8 mouse cellular contexts compared by ENCODE assay signal in the genomic region with DNA sequence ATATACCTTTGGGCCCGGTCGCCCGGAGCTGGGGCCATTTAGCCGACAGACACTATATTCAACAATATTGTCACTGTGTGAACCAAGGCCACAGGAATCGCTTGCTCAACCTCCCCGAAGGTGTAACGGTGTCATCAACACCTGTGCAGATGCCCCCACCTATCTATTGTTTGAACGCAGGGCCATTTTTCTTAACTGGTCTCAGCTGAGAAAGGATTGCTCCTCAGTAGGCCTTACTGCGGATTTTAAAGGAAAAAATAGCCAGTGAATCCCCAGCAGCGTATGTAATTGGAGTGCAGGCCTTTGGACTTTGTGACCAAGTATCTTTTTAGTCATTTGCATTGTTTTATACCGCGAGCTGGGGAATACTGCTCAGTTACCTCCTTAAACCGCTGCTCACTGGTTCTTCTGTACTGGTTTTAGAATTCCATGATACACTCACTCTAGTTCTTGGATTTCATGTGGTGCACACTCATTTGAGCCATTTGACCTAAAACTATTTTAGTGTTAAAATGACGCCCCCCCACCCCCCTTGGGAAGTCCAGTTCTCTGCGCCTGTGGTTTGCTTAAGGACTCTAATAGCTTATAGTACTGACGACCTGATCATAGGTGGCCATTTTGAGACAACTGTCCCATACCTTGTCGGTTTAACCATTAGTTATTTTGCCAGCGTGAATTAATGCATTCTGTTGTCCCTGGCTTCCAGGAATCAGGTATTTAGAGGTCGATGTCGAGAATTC. TPM values are rescaled to one million over a fixed set of nuclear protein-coding genes. Genes with fewer than 3 reads are reported as not detected.
DNase-seq lines count a peak whose midpoint lies in the region; ATAC-seq and TF ChIP-seq lines count a peak whose summit lies in the region.

No protein-coding gene starts in this region.

- H3K36me3 ChIP-seq in heart, embryonic 14.5 days (ENCODE audit: control insufficient read depth, insufficient read depth, low read length) = peaks cover 26% of the 10 kb centered on the region
- H3K36me3 ChIP-seq in CH12.LX (replicated peaks in 1 of 2; ENCODE audit: control insufficient read depth in 1 of 2, insufficient read depth in 1 of 2, low read length in 1 of 2) = peaks cover 14 to 37% of the 10 kb centered on the region in 2 experiments
- H3K36me3 ChIP-seq in liver, embryonic 12.5 days = peaks cover 34% of the 10 kb centered on the region

- intact Hi-C loops in gastrocnemius, postnatal 14 days (cut with DNase I; ENCODE audit: low total_unique reads) = loop anchor here (10.0 kb wide), 1 partner anchor 53 kb away; the partner anchor contains the start of gene Klhdc1

- H3K4me2 ChIP-seq in heart, embryonic 14.5 days (ENCODE audit: low read length) = peak overlapping the region; percentile 75
- peak overlapping the region; percentile 79 for H3K4me2 ChIP-seq in CH12.LX (ENCODE audit: insufficient read depth, low read depth, poor library complexity, severe bottlenecking)
- peak overlapping the region; percentile 85 for H3K4me2 ChIP-seq in liver, embryonic 12.5 days

- H3K4me1 ChIP-seq in heart, embryonic 14.5 days (ENCODE audit: control insufficient read depth in 2 of 2, insufficient read depth in 2 of 2, low read length in 2 of 2) = peaks cover 10 to 24% of the 10 kb centered on the region in 2 experiments
- peaks cover 10 to 38% of the 10 kb centered on the region in 2 experiments for H3K4me1 ChIP-seq in CH12.LX (ENCODE audit: control insufficient read depth in 1 of 2, insufficient read depth in 2 of 2)
- H3K4me1 ChIP-seq in embryonic fibroblast, embryonic 13.5 days (ENCODE audit: control insufficient read depth, insufficient read depth, low read length) = 0 out of 2 replicates have a peak, but pooled peaks cover 4% of the 10 kb centered on the region
- H3K4me1 ChIP-seq in liver, embryonic 12.5 days = peaks cover 64% of the 10 kb centered on the region

- in situ Hi-C loops in CH12.LX (cut with MboI; ENCODE audit: low pct_ligation_motif_present, low pct_unique_long_range_greater_than_20kb, low sequenced_read_pairs) = loop anchor here (5.0 kb wide), 1 partner anchor 75 kb away; no protein-coding TSS in a partner anchor

- TF ChIP-seq POLR2A in CH12.LX (IDR thresholded peaks at IDR 0.05; ENCODE audit: low read depth, low read length) = no peak
- no peak for TF ChIP-seq POLR2A in embryonic fibroblast, embryonic 13.5 days (IDR thresholded peaks at IDR 0.05; ENCODE audit: low read depth, low read length)

- H3K9me3 ChIP-seq in heart, embryonic 14.5 days (ENCODE audit: control insufficient read depth, low read length) = no peaks in the 10 kb centered on the region
- H3K9me3 ChIP-seq in CH12.LX (replicated peaks; ENCODE audit: low read length) = no peaks in the 10 kb centered on the region
- no peaks in the 10 kb centered on the region for H3K9me3 ChIP-seq in liver, embryonic 12.5 days (replicated peaks)

- WGBS in heart, embryonic 14.5 days = 19% methylated on average over 20 of the region's 20 CpGs
- WGBS in liver, embryonic 12.5 days (ENCODE audit: insufficient replicate concordance) = 18% methylated on average over 20 of the region's 20 CpGs

- DNase-seq in heart, adult 11 months = no peak
- no peak for DNase-seq in CH12.LX (ENCODE audit: extremely low read depth)
- DNase-seq in right cerebral cortex, postnatal 25 days = no peak
- no peak for DNase-seq in gastrocnemius, postnatal 14 days
- no peak for DNase-seq in left cerebral cortex, adult 9 months (ENCODE audit: low spot score in 2 of 2)

- peaks cover 23% of the 10 kb centered on the region for H3K79me2 ChIP-seq in CH12.LX (replicated peaks; ENCODE audit: control insufficient read depth, extremely low read depth, insufficient read depth, poor library complexity, severe bottlenecking)

- ATAC-seq in heart, embryonic 14.5 days (ENCODE audit: insufficient number of reproducible peaks, insufficient read depth, low FRiP score, low read depth) = no peak
- no peak for ATAC-seq in liver, embryonic 12.5 days

- peak overlapping the region; percentile 82 to 97 for H3K4me3 ChIP-seq in heart, embryonic 14.5 days (ENCODE audit: control insufficient read depth in 1 of 2, insufficient read depth in 1 of 2, low read depth in 1 of 2, low read length in 2 of 2)
- H3K4me3 ChIP-seq in CH12.LX (replicated peaks in 1 of 3; ENCODE audit: low read depth in 2 of 3, low read length in 2 of 3, poor library complexity in 1 of 3) = peak overlapping the region; percentile 76 to 89 (median 88)
- peak overlapping the region; percentile 77 for H3K4me3 ChIP-seq in embryonic fibroblast, embryonic 13.5 days (ENCODE audit: insufficient read depth, low read length)
- peak overlapping the region; percentile 97 for H3K4me3 ChIP-seq in liver, embryonic 12.5 days

- no peak for TF ChIP-seq CTCF in CH12.LX (conservative IDR thresholded peaks at IDR 0.05 in 1 of 2, IDR thresholded peaks at IDR 0.05 in 1 of 2; ENCODE audit: low read depth in 2 of 2, low read length in 2 of 2)
- no peak for TF ChIP-seq CTCF in embryonic fibroblast, embryonic 13.5 days (IDR thresholded peaks at IDR 0.05; ENCODE audit: borderline replicate concordance, insufficient read depth, low read length)

- peak overlapping the region; percentile 87 to 97 for H3K27ac ChIP-seq in heart, embryonic 14.5 days (replicated peaks in 1 of 2; ENCODE audit: control insufficient read depth in 1 of 2, insufficient read depth in 1 of 2, low read depth in 2 of 2, low read length in 2 of 2)
- peak overlapping the region; percentile 50 for H3K27ac ChIP-seq in CH12.LX (ENCODE audit: insufficient read depth, low read depth)
- peak overlapping the region; percentile 76 for H3K27ac ChIP-seq in embryonic fibroblast, embryonic 13.5 days (ENCODE audit: insufficient read depth, low read length)
- peak overlapping the region; percentile 96 for H3K27ac ChIP-seq in liver, embryonic 12.5 days

- H3K27me3 ChIP-seq in heart, embryonic 14.5 days (ENCODE audit: control insufficient read depth, insufficient read depth, low read length) = no peaks in the 10 kb centered on the region
- H3K27me3 ChIP-seq in CH12.LX (replicated peaks) = no peaks in the 10 kb centered on the region
- H3K27me3 ChIP-seq in liver, embryonic 12.5 days (replicated peaks) = no peaks in the 10 kb centered on the region

- dilution Hi-C loops in CH12.LX (cut with MboI; ENCODE audit: extremely low pct_ligation_motif_present, extremely low pct_unique_long_range_greater_than_20kb, low sequenced_read_pairs) = no loop called here

- TF ChIP-seq EP300 in CH12.LX (IDR thresholded peaks at IDR 0.05; ENCODE audit: low read length) = no peak

- TF ChIP-seq RAD21 in CH12.LX (IDR thresholded peaks at IDR 0.05; ENCODE audit: low read depth, low read length) = no peak

- peak overlapping the region; percentile 99 for H3K9ac ChIP-seq in heart, embryonic 14.5 days (ENCODE audit: low read length)
- peak overlapping the region; percentile 54 for H3K9ac ChIP-seq in CH12.LX (ENCODE audit: insufficient read depth, low read depth)
- peak overlapping the region; percentile 98 for H3K9ac ChIP-seq in liver, embryonic 12.5 days

TF ChIP-seq in CH12.LX, 34 proteins besides CTCF, POLR2A, EP300 and RAD21:
- no peak for TF ChIP-seq JUND (conservative IDR thresholded peaks at IDR 0.05; ENCODE audit: low read depth, low read length)
- no peak for TF ChIP-seq MEF2A (IDR thresholded peaks at IDR 0.05; ENCODE audit: borderline replicate concordance, low read depth, low read length)
- 0 out of 2 replicates have a peak, but pooled peaks have one; percentile 15 for TF ChIP-seq TBP (conservative IDR thresholded peaks at IDR 0.05; ENCODE audit: low read depth, low read length)
- TF ChIP-seq USF2 (conservative IDR thresholded peaks at IDR 0.05; ENCODE audit: low read depth, low read length) = no peak
- no peak for TF ChIP-seq KAT2A (IDR thresholded peaks at IDR 0.05; ENCODE audit: insufficient replicate concordance, low read length)
- no peak for TF ChIP-seq USF1 (IDR thresholded peaks at IDR 0.05; ENCODE audit: low read depth, low read length)
- no peak for TF ChIP-seq MAX (IDR thresholded peaks at IDR 0.05; ENCODE audit: low read length)
- TF ChIP-seq IRF4 (IDR thresholded peaks at IDR 0.05; ENCODE audit: low read depth, low read length) = no peak
- TF ChIP-seq MAFK (IDR thresholded peaks at IDR 0.05; ENCODE audit: insufficient replicate concordance, low read length) = 0 out of 2 replicates have a peak, but pooled peaks have one; percentile 10
- no peak for TF ChIP-seq MAZ (IDR thresholded peaks at IDR 0.05; ENCODE audit: low read depth, low read length)
- no peak for TF ChIP-seq NRF1 (IDR thresholded peaks at IDR 0.05; ENCODE audit: low read depth, low read length)
- TF ChIP-seq BHLHE40 (IDR thresholded peaks at IDR 0.05; ENCODE audit: low read depth, low read length) = no peak

RNA-seq across cellular contexts. Expression of gene Klhdc2, which starts 1.1 kb away (rescaled TPM):
- polyA plus RNA-seq in heart, embryonic 14.5 days (2014; fragmentation: Nextera tagmentation; extraction: Ambion mirVana) = 137 and 144 TPM in 2 replicates
- total RNA-seq in CH12.LX (2012; rRNA removed) = 103 and 120 TPM in 2 replicates
- 280 and 288 TPM in 2 replicates for total RNA-seq in CH12.LX (2014; rRNA removed)
- polyA plus RNA-seq in CH12.LX (2012; ENCODE audit: insufficient read length, low read depth) = 81.8 and 85.3 TPM in 2 replicates
- polyA plus RNA-seq in embryonic fibroblast, embryonic 13.5 days (2011; ENCODE audit: insufficient read length, low read depth, missing spikeins) = 76.8 and 88.5 TPM in 2 replicates
- polyA plus RNA-seq in liver, embryonic 12.5 days (2016; fragmentation: Nextera tagmentation; extraction: Ambion mirVana) = 122 and 123 TPM in 2 replicates
- 100 to 1,000 TPM; 103 to 104 TPM for total RNA-seq in gastrocnemius, postnatal 14 days (2021)

RNA-seq across cellular contexts. Expression of gene Klhdc1, which starts 56.6 kb away (rescaled TPM):
- polyA plus RNA-seq in heart, embryonic 14.5 days (2014; fragmentation: Nextera tagmentation; extraction: Ambion mirVana) = 11.5 and 13.6 TPM in 2 replicates
- 4.2 and 6.4 TPM in 2 replicates for total RNA-seq in CH12.LX (2012; rRNA removed)
- total RNA-seq in CH12.LX (2014; rRNA removed) = 8.2 TPM in 2 replicates
- 5.9 and 7.2 TPM in 2 replicates for polyA plus RNA-seq in CH12.LX (2012; ENCODE audit: insufficient read length, low read depth)
- polyA plus RNA-seq in embryonic fibroblast, embryonic 13.5 days (2011; ENCODE audit: insufficient read length, low read depth, missing spikeins) = 5.9 and 6.7 TPM in 2 replicates
- polyA plus RNA-seq in liver, embryonic 12.5 days (2016; fragmentation: Nextera tagmentation; extraction: Ambion mirVana) = 5.0 and 5.4 TPM in 2 replicates
- total RNA-seq in gastrocnemius, postnatal 14 days (2021) = 10 to 100 TPM; 15.7 to 17.4 TPM

RNA-seq across cellular contexts. Expression of gene Nemf, which starts 59.4 kb away (rescaled TPM):
- polyA plus RNA-seq in heart, embryonic 14.5 days (2014; fragmentation: Nextera tagmentation; extraction: Ambion mirVana) = 62.7 and 62.9 TPM in 2 replicates
- total RNA-seq in CH12.LX (2012; rRNA removed) = 34.3 and 37.5 TPM in 2 replicates
- 56.6 and 71.0 TPM in 2 replicates for total RNA-seq in CH12.LX (2014; rRNA removed)
- 44.9 and 54.7 TPM in 2 replicates for polyA plus RNA-seq in CH12.LX (2012; ENCODE audit: insufficient read length, low read depth)
- polyA plus RNA-seq in embryonic fibroblast, embryonic 13.5 days (2011; ENCODE audit: insufficient read length, low read depth, missing spikeins) = 57.2 and 70.2 TPM in 2 replicates
- polyA plus RNA-seq in liver, embryonic 12.5 days (2016; fragmentation: Nextera tagmentation; extraction: Ambion mirVana) = 56.5 and 57.3 TPM in 2 replicates
- total RNA-seq in gastrocnemius, postnatal 14 days (2021) = 10 to 100 TPM; 16.8 to 19.1 TPM
